Mouse (Mus musculus) embryonic facial prominence, embryonic 11.5 days (tissue): ENCODE data around the gene Irak4. TPM values are rescaled to one million over a fixed set of nuclear protein-coding genes. Genes with fewer than 3 reads are reported as not detected.

Source experiments
- ATAC-seq: fragments of 200-750 bp; cut with Nextera tagmentation; replicated peaks from 2 replicates; pipeline ENCODE4 v1.8.0; 2017; ENCODE audit warnings: low read depth; ENCODE audit not compliant: insufficient number of reproducible peaks, low FRiP score, low TSS enrichment
- DNase-seq: peaks from one replicate; pipeline ENCODE4 v3.0.0-alpha.2; 2015; ENCODE audit warnings: low spot score
- H3K27ac ChIP-seq: fragments of 300-500 bp; sonication (generic); replicated peaks from 2 replicates; pipeline ENCODE4 v1.5.1; 2014; ENCODE audit warnings: mild to moderate bottlenecking, low read depth, low read length, control low read depth
- H3K27me3 ChIP-seq: fragments of 300-500 bp; sonication (generic); 2 replicates; pipeline ENCODE4 v1.6.1; 2014; ENCODE audit warnings: mild to moderate bottlenecking, low read length, moderate library complexity, mixed read lengths; ENCODE audit not compliant: control insufficient read depth, insufficient read depth
- H3K36me3 ChIP-seq: fragments of 300-500 bp; sonication (generic); replicated peaks from 2 replicates; pipeline ENCODE4 v1.6.1; 2014; ENCODE audit warnings: low read depth, mild to moderate bottlenecking, low read length, moderate library complexity, mixed read lengths; ENCODE audit not compliant: control insufficient read depth, insufficient read depth
- H3K4me1 ChIP-seq: fragments of 300-500 bp; sonication (generic); 2 replicates; pipeline ENCODE4 v1.6.1; 2014; ENCODE audit warnings: low read length, mixed read lengths; ENCODE audit not compliant: control insufficient read depth, insufficient read depth
- H3K4me2 ChIP-seq: fragments of 300-500 bp; sonication (generic); 2 replicates; pipeline ENCODE4 v1.6.1; 2014; ENCODE audit warnings: low read depth, mild to moderate bottlenecking, control low read depth, low read length, moderate library complexity
- H3K4me3 ChIP-seq: fragments of 300-500 bp; sonication (generic); 2 replicates; pipeline ENCODE4 v1.5.1; 2014; ENCODE audit warnings: low read depth, low read length, control low read depth
- H3K9ac ChIP-seq: fragments of 300-500 bp; sonication (generic); replicated peaks from 2 replicates; pipeline ENCODE4 v1.6.1; 2014; ENCODE audit warnings: mild to moderate bottlenecking, control low read depth, low read length
- H3K9me3 ChIP-seq: fragments of 300-500 bp; sonication (generic); replicated peaks from 2 replicates; pipeline ENCODE4 v1.6.1; 2016; ENCODE audit warnings: mild to moderate bottlenecking, low read length, inconsistent platforms, mixed read lengths; ENCODE audit not compliant: control insufficient read depth
- WGBS: fragments of 180-500 bp; shearing (Covaris S2); extraction: QIAGEN DNeasy Blood & Tissue Kit; methylation state at CpG from one replicate; pipeline ENCODE4 v1.1.7; 2014; 5-methylcytosine and 5-hydroxymethylcytosine counted together
- polyA plus RNA-seq: library from polyadenylated mRNA; unstranded; fragments of >200 nt; fragmentation: Nextera tagmentation; extraction: Ambion mirVana; gene quantifications from 2 replicates; pipeline ENCODE4 v1.2.1, GENCODE M21; 2014

Irak4 gene
- polyA plus RNA-seq, 1 experiment from 2014 or later: 2.1 TPM

DNA sequence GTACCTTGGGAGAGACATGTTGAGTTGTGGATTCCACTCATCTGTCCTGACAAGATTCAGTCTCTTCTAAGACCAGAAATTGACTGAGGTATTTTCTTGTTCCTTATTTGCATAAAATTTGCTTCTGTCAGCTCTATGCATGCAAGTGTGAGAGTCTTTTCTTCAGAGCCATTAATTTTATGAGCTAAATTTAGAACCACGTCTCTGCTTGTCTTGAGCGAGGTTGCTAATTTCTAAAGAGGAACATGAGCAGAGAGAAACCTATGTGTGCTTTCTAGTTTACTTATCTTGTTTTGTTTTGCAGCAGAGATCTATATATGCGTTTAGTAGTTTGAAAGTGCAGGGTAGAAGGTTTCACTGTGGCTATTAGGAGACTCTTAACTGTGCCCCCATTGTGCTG, 59.0 kb downstream of the Irak4 start:
- no peak for ATAC-seq
- no peaks in the 10 kb centered on the region for H3K9me3 ChIP-seq
- DNase-seq: no peak
- H3K27me3 ChIP-seq: no peaks in the 10 kb centered on the region
- 85% methylated on average over 3 of the region's 3 CpGs for WGBS
- H3K9ac ChIP-seq: no peak overlapping the region
- no peak overlapping the region for H3K4me3 ChIP-seq
- H3K27ac ChIP-seq: no peak overlapping the region
- no peaks in the 10 kb centered on the region for H3K36me3 ChIP-seq
- no peak overlapping the region for H3K4me2 ChIP-seq
- no peaks in the 10 kb centered on the region for H3K4me1 ChIP-seq

DNA sequence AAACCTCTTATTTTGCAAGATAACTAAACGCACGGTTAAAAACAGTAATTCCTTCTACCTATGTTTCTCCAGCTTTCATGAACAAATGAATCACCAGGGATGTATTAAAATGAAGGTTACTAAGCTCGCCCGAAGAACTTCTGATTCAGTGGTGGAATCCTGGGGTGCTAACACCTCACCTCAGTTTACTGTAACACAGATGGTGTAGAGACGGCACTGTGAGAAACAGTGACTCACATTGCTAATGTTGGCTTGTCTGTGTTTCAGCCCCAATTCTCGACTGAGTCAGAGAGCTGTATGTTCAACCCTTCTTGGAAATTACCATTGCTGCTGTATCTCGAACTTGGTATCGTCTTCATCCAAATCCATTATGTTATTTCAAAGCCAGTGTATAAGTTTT, 64.3 kb downstream of the Irak4 start:
- Histone ChIP-seq H3K36me3 (no peaks in the 10 kb centered on the region), H3K9me3 (no peaks in the 10 kb centered on the region), H3K27me3 (no peaks in the 10 kb centered on the region), H3K4me2 (no peak overlapping the region), H3K4me3 (no peak overlapping the region), H3K27ac (no peak overlapping the region), H3K9ac (no peak overlapping the region), H3K4me1 (no peaks in the 10 kb centered on the region)
- ATAC-seq (no peak), DNase-seq (no peak)
- WGBS: 91% methylated on average over 8 of the region's 8 CpGs

DNA sequence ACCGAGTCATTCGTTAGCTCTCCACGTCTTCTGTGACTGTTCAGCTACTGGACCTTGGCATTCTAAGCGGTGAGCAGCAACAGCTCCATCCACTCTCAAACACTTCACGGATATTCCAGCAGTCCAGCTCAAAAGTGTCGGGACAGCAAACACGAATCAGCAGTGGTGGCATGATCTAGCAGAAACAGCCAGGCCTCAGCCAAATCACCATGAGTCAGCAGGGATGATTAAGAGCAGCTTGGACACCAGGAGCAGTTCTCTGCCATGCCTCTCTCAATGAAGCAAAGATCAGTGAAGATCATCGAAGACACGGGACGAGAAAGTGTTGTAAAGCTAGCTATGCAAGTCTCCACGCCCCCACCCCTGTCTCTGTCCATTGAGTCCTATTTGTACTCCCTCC, 72.6 kb downstream of the Irak4 start:
- Histone ChIP-seq H3K9me3 (no peaks in the 10 kb centered on the region), H3K27ac (no peak overlapping the region), H3K36me3 (no peaks in the 10 kb centered on the region), H3K4me2 (no peak overlapping the region), H3K4me3 (no peak overlapping the region), H3K4me1 (no peaks in the 10 kb centered on the region), H3K9ac (no peak overlapping the region), H3K27me3 (no peaks in the 10 kb centered on the region)
- DNase-seq (no peak), ATAC-seq (no peak)
- 93% methylated on average over 11 of the region's 11 CpGs for WGBS

DNA sequence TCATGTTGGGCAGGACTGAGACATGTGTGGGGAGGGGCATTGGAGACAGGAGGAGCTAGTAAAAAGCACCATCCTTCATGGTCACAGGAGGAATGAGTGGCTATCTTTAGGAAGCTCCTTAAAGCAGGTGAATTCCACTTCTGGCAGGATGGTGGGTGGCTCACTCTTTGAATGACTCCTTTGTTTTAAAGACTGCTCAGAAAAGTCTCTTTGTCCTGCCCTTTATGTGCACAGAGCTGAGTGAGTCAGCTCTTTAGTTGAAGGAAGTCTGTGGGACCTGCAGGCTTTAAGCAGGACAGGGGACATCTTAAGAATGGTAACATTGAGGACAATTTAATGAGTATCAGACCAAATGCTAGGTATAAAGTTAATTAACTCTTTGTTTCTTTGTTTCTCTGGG, 77.5 kb downstream of the Irak4 start:
- no peaks in the 10 kb centered on the region for H3K36me3 ChIP-seq

DNA sequence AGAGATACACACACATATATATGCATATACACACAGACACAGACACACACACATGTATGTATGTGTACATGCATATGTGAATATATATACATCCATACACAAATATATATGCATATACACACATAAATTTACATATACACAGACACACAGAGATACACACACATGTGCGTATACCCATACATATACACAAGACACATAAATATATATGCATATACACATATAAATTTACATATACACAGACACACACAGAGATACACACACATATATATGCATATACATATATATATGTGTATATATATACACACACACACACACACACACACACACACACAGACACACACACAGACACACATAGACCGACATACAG, 85.0 kb downstream of the Irak4 start:
- Histone ChIP-seq H3K4me1 (no peaks in the 10 kb centered on the region), H3K9me3 (no peaks in the 10 kb centered on the region), H3K4me2 (peak overlapping the region; percentile 100), H3K4me3 (peak overlapping the region; percentile 68), H3K36me3 (no peaks in the 10 kb centered on the region), H3K27me3 (peaks cover 6% of the 10 kb centered on the region), H3K27ac (no peak overlapping the region), H3K9ac (peak overlapping the region; percentile 70)
- no peak for DNase-seq
- WGBS: 50% methylated on average over 2 of the region's 2 CpGs
- ATAC-seq: no peak

More for the DNA sequence above, 77.5 kb downstream of the Irak4 start:
- no peak for ATAC-seq
- no peak for DNase-seq
- Histone ChIP-seq H3K27ac (no peak overlapping the region), H3K9ac (no peak overlapping the region), H3K4me1 (no peaks in the 10 kb centered on the region), H3K27me3 (no peaks in the 10 kb centered on the region), H3K9me3 (no peaks in the 10 kb centered on the region), H3K4me2 (no peak overlapping the region), H3K4me3 (no peak overlapping the region)

DNA sequence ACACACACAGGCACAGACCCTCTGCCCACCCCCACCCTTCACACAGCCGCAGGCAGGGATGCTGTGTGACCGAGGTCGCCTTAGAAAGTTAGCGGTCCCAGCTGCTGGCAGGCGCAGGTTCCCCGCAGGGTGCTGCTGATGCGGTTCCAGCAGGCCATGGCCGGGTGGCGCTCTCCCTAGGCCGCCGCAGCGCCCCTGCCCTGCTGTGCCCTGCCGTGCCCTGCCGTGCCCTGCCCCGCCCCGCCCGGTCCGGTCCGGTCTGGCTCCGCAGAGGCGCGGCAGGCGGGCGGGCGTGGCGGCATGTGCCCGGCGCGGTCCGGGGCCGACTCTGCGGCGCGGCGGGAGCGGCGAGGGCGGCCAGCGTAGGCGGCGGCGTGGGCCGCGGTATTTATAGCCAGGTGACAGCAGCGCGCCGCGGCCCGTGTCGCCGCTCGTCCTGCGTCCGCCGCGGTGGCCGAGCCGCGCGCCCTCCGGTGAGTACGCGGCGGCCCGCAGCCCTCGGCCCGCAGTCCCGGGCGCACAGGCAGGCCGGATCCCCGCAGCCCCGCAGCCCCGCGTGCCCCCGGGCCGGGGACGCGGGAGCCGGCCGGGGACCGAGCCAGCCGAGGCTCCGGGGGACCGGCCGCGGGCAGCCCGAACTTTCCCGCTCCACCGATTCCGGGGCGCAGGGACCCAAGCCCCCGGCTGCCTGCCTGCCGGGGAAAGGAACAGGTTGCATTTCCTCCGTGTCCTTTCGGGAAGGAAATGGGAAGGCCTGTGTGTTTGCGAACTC, 85.6 kb downstream of the Irak4 start, which contains the start of gene Tmem117:
Gene Tmem117, plus strand, starts transcription at position 403 of the 772 bp plus-strand sequence.
- no peak within 1 kb of the TSS for H3K27ac ChIP-seq

DNA sequence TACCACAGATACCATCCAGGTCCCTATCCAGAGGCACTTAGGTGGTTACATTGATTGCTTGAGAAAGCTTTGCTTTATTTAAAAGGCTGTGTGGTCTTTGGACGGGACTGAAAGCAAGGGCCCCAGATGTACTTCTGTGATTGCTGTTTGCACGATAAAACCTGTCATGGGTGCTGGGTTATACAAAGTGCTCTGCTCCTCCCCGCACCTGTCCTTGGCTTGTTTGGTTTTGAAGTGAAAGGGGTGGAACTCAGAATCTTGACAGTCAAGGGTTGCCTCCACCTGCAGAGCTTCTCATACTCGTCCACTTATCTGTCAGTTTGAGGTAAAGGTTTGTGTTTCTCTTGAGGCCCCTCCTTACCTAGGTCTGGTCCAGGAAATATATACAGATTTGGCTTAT, 87.1 kb downstream of the Irak4 start:
- H3K4me1 ChIP-seq: no peaks in the 10 kb centered on the region
- H3K9me3 ChIP-seq: no peaks in the 10 kb centered on the region
- peaks cover 6% of the 10 kb centered on the region for H3K27me3 ChIP-seq
- no peak for ATAC-seq
- no peak for DNase-seq
- H3K36me3 ChIP-seq: no peaks in the 10 kb centered on the region
- H3K4me3 ChIP-seq: no peak overlapping the region
- no peak overlapping the region for H3K27ac ChIP-seq
- H3K4me2 ChIP-seq: no peak overlapping the region
- WGBS: 78% methylated on average over 4 of the region's 4 CpGs
- no peak overlapping the region for H3K9ac ChIP-seq

More for the DNA sequence above, 85.6 kb downstream of the Irak4 start, which contains the start of gene Tmem117:
- DNase-seq: peak; percentile 38
- Histone ChIP-seq H3K27me3 (peaks cover 6% of the 10 kb centered on the region), H3K9ac (peak within 1 kb of the TSS; percentile 70), H3K36me3 (no peaks in the 10 kb centered on the region), H3K9me3 (no peaks in the 10 kb centered on the region), H3K4me1 (no peaks in the 10 kb centered on the region), H3K4me2 (peak within 1 kb of the TSS; percentile 100), H3K4me3 (peak within 1 kb of the TSS; percentile 68)
- ATAC-seq: peak; percentile 70
- WGBS: under 1% methylated on average over 86 of the region's 96 CpGs
